Mouse (Mus musculus) erythroblast, embryonic 14.5 days (primary cell): Measurements from ENCODE around the gene Foxf1. TPM values are rescaled to one million over a fixed set of nuclear protein-coding genes. Genes with fewer than 3 reads are reported as not detected.

Experiments
- H3K27me3 ChIP-seq: 2 replicates; pipeline ENCODE4 v1.6.1; 2012; ENCODE audit warnings: inconsistent platforms; ENCODE audit not compliant: control insufficient read depth
- H3K36me3 ChIP-seq: 2 replicates; pipeline ENCODE4 v1.6.1; 2012; ENCODE audit warnings: mild to moderate bottlenecking, inconsistent platforms; ENCODE audit not compliant: control insufficient read depth
- H3K4me1 ChIP-seq: 2 replicates; pipeline ENCODE4 v1.6.1; 2012; ENCODE audit warnings: inconsistent platforms; ENCODE audit not compliant: control insufficient read depth
- H3K4me3 ChIP-seq: replicated peaks from 2 replicates; pipeline ENCODE3; 2012; ENCODE audit warnings: moderate library complexity, mild to moderate bottlenecking, inconsistent platforms
- H3K9me3 ChIP-seq: 2 replicates; pipeline ENCODE4 v1.6.1; 2012; ENCODE audit warnings: low read length, inconsistent platforms, mixed read lengths; ENCODE audit not compliant: control insufficient read depth
- GATA1 ChIP-seq: IDR thresholded peaks from 2 replicates; pipeline ENCODE4 v1.6.1; 2012; ENCODE audit warnings: low read length, inconsistent platforms, mixed read lengths
- TAL1 ChIP-seq: IDR thresholded peaks from 3 replicates; pipeline ENCODE4 v1.6.1; 2012; ENCODE audit warnings: low read length, inconsistent platforms, mixed read lengths
- polyA plus RNA-seq: library from polyadenylated mRNA; stranded (reverse); fragments of >175 nt; gene quantifications from 2 replicates; pipeline ENCODE4 v1.2.3, GENCODE M21; 2012

Gene Foxf1
- polyA plus RNA-seq, 1 experiment: not detected

GRCm38 (mm10) chr8:121117906-121118305 lies 33.7 kb downstream of the Foxf1 start:
- Histone ChIP-seq H3K36me3 (no peaks in the 10 kb centered on the region), H3K4me3 (no peak overlapping the region), H3K27me3 (peaks cover 100% of the 10 kb centered on the region), H3K4me1 (peaks cover 5% of the 10 kb centered on the region), H3K9me3 (peaks cover 23% of the 10 kb centered on the region)
- TF ChIP-seq GATA1 (no peak), TAL1 (no peak)

- Histone ChIP-seq H3K36me3 (no peaks in the 10 kb centered on the region), H3K4me3 (no peak overlapping the region), H3K27me3 (peaks cover 100% of the 10 kb centered on the region), H3K9me3 (peaks cover 23% of the 10 kb centered on the region), H3K4me1 (peaks cover 5% of the 10 kb centered on the region)
- no peak for TF ChIP-seq TAL1
These were observed 34.6 kb downstream of the Foxf1 start for GRCm38 (mm10) chr8:121118634-121119420.

- peaks cover 99% of the 10 kb centered on the region for H3K27me3 ChIP-seq
- H3K4me3 ChIP-seq: no peak overlapping the region
- TF ChIP-seq GATA1 (no peak), TAL1 (no peak)
- H3K4me1 ChIP-seq: peaks cover 5% of the 10 kb centered on the region
- H3K9me3 ChIP-seq: peaks cover 23% of the 10 kb centered on the region
- H3K36me3 ChIP-seq: no peaks in the 10 kb centered on the region
These were observed 35.7 kb downstream of the Foxf1 start for GRCm38 (mm10) chr8:121119635-121120455.

GRCm38 (mm10) chr8:121120456-121121419 lies 36.6 kb downstream of the Foxf1 start:
- no peaks in the 10 kb centered on the region for H3K36me3 ChIP-seq
- TF ChIP-seq TAL1: no peak
- TF ChIP-seq GATA1: no peak
- H3K4me3 ChIP-seq: no peak overlapping the region
- peaks cover 5% of the 10 kb centered on the region for H3K4me1 ChIP-seq
- peaks cover 99% of the 10 kb centered on the region for H3K27me3 ChIP-seq
- peaks cover 18% of the 10 kb centered on the region for H3K9me3 ChIP-seq

- no peak for TF ChIP-seq TAL1
- TF ChIP-seq GATA1: no peak
- no peak overlapping the region for H3K4me3 ChIP-seq
- H3K36me3 ChIP-seq: no peaks in the 10 kb centered on the region
- H3K27me3 ChIP-seq: peaks cover 99% of the 10 kb centered on the region
- peaks cover 11% of the 10 kb centered on the region for H3K9me3 ChIP-seq
- no peaks in the 10 kb centered on the region for H3K4me1 ChIP-seq
These were observed 37.5 kb downstream of the Foxf1 start for GRCm38 (mm10) chr8:121121704-121122103.

- Histone ChIP-seq H3K36me3 (no peaks in the 10 kb centered on the region), H3K4me1 (no peaks in the 10 kb centered on the region), H3K9me3 (peaks cover 5% of the 10 kb centered on the region; the same call in 1 of the 2 replicates), H3K4me3 (no peak overlapping the region), H3K27me3 (peaks cover 99% of the 10 kb centered on the region)
- TF ChIP-seq GATA1 (no peak), TAL1 (no peak)
These were observed 38.2 kb downstream of the Foxf1 start for GRCm38 (mm10) chr8:121122368-121122767.

GRCm38 (mm10) chr8:121123113-121123512 lies 38.9 kb downstream of the Foxf1 start:
- Histone ChIP-seq H3K4me1 (no peaks in the 10 kb centered on the region), H3K36me3 (no peaks in the 10 kb centered on the region), H3K9me3 (no peaks in the 10 kb centered on the region), H3K27me3 (peaks cover 99% of the 10 kb centered on the region), H3K4me3 (no peak overlapping the region)
- no peak for TF ChIP-seq TAL1
- no peak for TF ChIP-seq GATA1

GRCm38 (mm10) chr8:121124547-121125239 lies 40.5 kb downstream of the Foxf1 start:
- Histone ChIP-seq H3K4me3 (no peak overlapping the region), H3K27me3 (peaks cover 99% of the 10 kb centered on the region), H3K4me1 (no peaks in the 10 kb centered on the region), H3K9me3 (no peaks in the 10 kb centered on the region), H3K36me3 (no peaks in the 10 kb centered on the region)
- TF ChIP-seq TAL1 (no peak), GATA1 (no peak)
